Mouse (Mus musculus): ENCODE measurements around the gene Abcd2.

- TF ChIP-seq POLR2A (IDR thresholded peaks at IDR 0.05; ENCODE audit: borderline replicate concordance, control insufficient read depth, low read depth, low read length) (no peak), CTCF (IDR thresholded peaks at IDR 0.05; ENCODE audit: control insufficient read depth, insufficient read depth, low read length) (peak; percentile 37)
These were observed 26.6 kb downstream of the Abcd2 start for GRCm38 (mm10) chr15:91165021-91165420.
